9 mouse cellular contexts compared by ENCODE assay signal in genomic region chr8:106872454-106873034, GRCm38 (mm10). TPM values are rescaled to one million over a fixed set of nuclear protein-coding genes. Genes with fewer than 3 reads are reported as not detected.
DNase-seq lines count a peak whose midpoint lies in the region; ATAC-seq lines count a peak whose summit lies in the region.
"Had no signal": no experiment of that assay in that cellular context is flagged by ENCODE, and none has a peak within 500 bp of the region (broad histone marks: within the 10 kb centered on the region; RNA-seq: fewer than 3 reads in every experiment).

No protein-coding gene starts in this region.

- peaks cover 33% of the 10 kb centered on the region for H3K4me1 ChIP-seq in embryonic facial prominence, embryonic 13.5 days
- H3K4me1 ChIP-seq in kidney, embryonic 14.5 days (ENCODE audit: control insufficient read depth, insufficient read depth, low read length), result peaks cover 20% of the 10 kb centered on the region
- H3K4me1 ChIP-seq in neural tube, embryonic 12.5 days, result peaks cover 32% of the 10 kb centered on the region

- H3K9ac ChIP-seq in embryonic facial prominence, embryonic 13.5 days, result peak overlapping the region; percentile 74
- peak overlapping the region; percentile 60; the same call in 1 of the 2 replicates for H3K9ac ChIP-seq in kidney, embryonic 14.5 days (ENCODE audit: low read depth, low read length)
- peak overlapping the region; percentile 65 for H3K9ac ChIP-seq in neural tube, embryonic 12.5 days

- peaks cover 34% of the 10 kb centered on the region for H3K36me3 ChIP-seq in embryonic facial prominence, embryonic 13.5 days
- H3K36me3 ChIP-seq in kidney, embryonic 14.5 days (ENCODE audit: control insufficient read depth, insufficient read depth, low read length), result peaks cover 23% of the 10 kb centered on the region
- peaks cover 23% of the 10 kb centered on the region for H3K36me3 ChIP-seq in neural tube, embryonic 12.5 days

- DNase-seq in kidney, adult 11 months, result peak; percentile 15
- DNase-seq in kidney, adult 9 months, result no peak
- no peak for DNase-seq in layer of hippocampus, postnatal 25 days (ENCODE audit: extremely low spot score in 1 of 2, low spot score in 1 of 2)
- no peak for DNase-seq in urinary bladder, postnatal 36 days (ENCODE audit: low spot score in 2 of 2)
- no peak for DNase-seq in ovary, postnatal 14 days (ENCODE audit: low spot score)

- no peak overlapping the region for H3K27ac ChIP-seq in embryonic facial prominence, embryonic 13.5 days
- no peak overlapping the region for H3K27ac ChIP-seq in kidney, embryonic 14.5 days (ENCODE audit: low read depth, low read length)
- no peak overlapping the region for H3K27ac ChIP-seq in neural tube, embryonic 12.5 days
- H3K27ac ChIP-seq: macrophage had no signal

- 7% methylated on average over 8 of the region's 8 CpGs for WGBS in embryonic facial prominence, embryonic 13.5 days
- 7% methylated on average over 8 of the region's 8 CpGs for WGBS in kidney, embryonic 14.5 days
- WGBS in neural tube, embryonic 12.5 days, result 9% methylated on average over 8 of the region's 8 CpGs

- peak overlapping the region; percentile 64 for H3K4me3 ChIP-seq in embryonic facial prominence, embryonic 13.5 days
- peak overlapping the region; percentile 54 for H3K4me3 ChIP-seq in kidney, embryonic 14.5 days (ENCODE audit: low read length)
- peak overlapping the region; percentile 48; the same call in 1 of the 2 replicates for H3K4me3 ChIP-seq in neural tube, embryonic 12.5 days

- no peaks in the 10 kb centered on the region for H3K9me3 ChIP-seq in embryonic facial prominence, embryonic 13.5 days
- no peaks in the 10 kb centered on the region for H3K9me3 ChIP-seq in kidney, embryonic 14.5 days (ENCODE audit: control insufficient read depth, low read length)
- H3K9me3 ChIP-seq in neural tube, embryonic 12.5 days, result no peaks in the 10 kb centered on the region

- H3K4me2 ChIP-seq in embryonic facial prominence, embryonic 13.5 days, result peak overlapping the region; percentile 99
- H3K4me2 ChIP-seq in kidney, embryonic 14.5 days (replicated peaks; ENCODE audit: low read depth, low read length), result peak overlapping the region; percentile 98
- H3K4me2 ChIP-seq in neural tube, embryonic 12.5 days (replicated peaks), result peak overlapping the region; percentile 98

- H3K27me3 ChIP-seq in embryonic facial prominence, embryonic 13.5 days, result peaks cover 66% of the 10 kb centered on the region
- H3K27me3 ChIP-seq in kidney, embryonic 14.5 days (ENCODE audit: control insufficient read depth, insufficient read depth, low read length), result peaks cover 18% of the 10 kb centered on the region; the same call in 1 of the 2 replicates
- peaks cover 60% of the 10 kb centered on the region for H3K27me3 ChIP-seq in neural tube, embryonic 12.5 days (replicated peaks)

- ATAC-seq in embryonic facial prominence, embryonic 13.5 days (ENCODE audit: insufficient number of reproducible peaks, insufficient read depth, low FRiP score, low TSS enrichment, low read depth), result no peak
- no peak; the same call in 1 of the 2 replicates for ATAC-seq in kidney, embryonic 14.5 days (ENCODE audit: low FRiP score, low TSS enrichment)
- ATAC-seq in neural tube, embryonic 12.5 days (ENCODE audit: low FRiP score, low read depth), result no peak

RNA-seq across cellular contexts. Expression of gene Has3, which starts 2.5 kb away (rescaled TPM):
- 0.66 and 0.76 TPM in 2 replicates for polyA plus RNA-seq in embryonic facial prominence, embryonic 13.5 days (2015; fragmentation: Nextera tagmentation; extraction: Ambion mirVana)
- 1.2 and 1.3 TPM in 2 replicates for polyA plus RNA-seq in kidney, embryonic 14.5 days (2014; fragmentation: Nextera tagmentation; extraction: Ambion mirVana)
- 0.23 and 0.27 TPM in 2 replicates for polyA plus RNA-seq in neural tube, embryonic 12.5 days (2016; fragmentation: Nextera tagmentation; extraction: Ambion mirVana)
- total RNA-seq in layer of hippocampus, postnatal 25 days (2021), result 1 to 10 TPM; 2.8 to 4.5 TPM

RNA-seq across cellular contexts. Expression of gene Utp4, which starts 20.9 kb away (rescaled TPM):
- 74.4 and 76.9 TPM in 2 replicates for polyA plus RNA-seq in embryonic facial prominence, embryonic 13.5 days (2015; fragmentation: Nextera tagmentation; extraction: Ambion mirVana)
- polyA plus RNA-seq in kidney, embryonic 14.5 days (2014; fragmentation: Nextera tagmentation; extraction: Ambion mirVana), result 72.7 and 92.6 TPM in 2 replicates
- 48.5 and 53.4 TPM in 2 replicates for polyA plus RNA-seq in neural tube, embryonic 12.5 days (2016; fragmentation: Nextera tagmentation; extraction: Ambion mirVana)
- 10 to 100 TPM; 37.6 to 42.8 TPM for total RNA-seq in layer of hippocampus, postnatal 25 days (2021)
